8 mouse cellular contexts compared by ENCODE assay signal in the genomic region with DNA sequence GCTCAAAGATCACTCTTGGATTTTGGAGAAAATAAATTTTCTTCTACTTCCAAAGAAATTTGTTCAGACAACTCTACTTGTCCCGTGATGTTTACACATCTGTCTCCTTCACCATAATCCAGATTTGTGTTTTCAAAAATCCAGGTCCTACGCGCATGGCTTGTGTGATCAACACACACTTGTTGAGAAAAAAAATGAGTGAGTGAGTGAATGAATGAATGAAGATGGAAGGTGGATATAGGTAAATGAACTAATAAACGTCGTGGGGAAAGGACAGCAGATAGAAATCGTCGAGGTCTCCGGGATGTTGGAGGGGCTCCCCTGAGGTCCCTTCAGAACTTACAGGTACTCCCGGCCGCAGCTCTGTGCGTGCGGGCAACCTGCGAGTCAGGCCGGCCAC. TPM values are rescaled to one million over a fixed set of nuclear protein-coding genes. Genes with fewer than 3 reads are reported as not detected.
A peak's percentile ranks its signal among the peaks of the same experiment; 100 is the strongest.
DNase-seq lines count a peak whose midpoint lies in the region; ATAC-seq and TF ChIP-seq lines count a peak whose summit lies in the region.

No protein-coding gene starts in this region.

- TF ChIP-seq POLR2A in cerebellum, adult 2 months (IDR thresholded peaks at IDR 0.05; ENCODE audit: borderline replicate concordance, insufficient read depth, low read length) = no peak

- peaks cover 5% of the 10 kb centered on the region; the same call in 1 of the 2 replicates for H3K36me3 ChIP-seq in neural tube, embryonic 11.5 days (ENCODE audit: control insufficient read depth, insufficient read depth, low read length)
- peaks cover 24% of the 10 kb centered on the region for H3K36me3 ChIP-seq in liver, embryonic 11.5 days (ENCODE audit: control insufficient read depth, insufficient read depth, low read length)
- peaks cover 1% of the 10 kb centered on the region; the same call in 1 of the 2 replicates for H3K36me3 ChIP-seq in stomach, embryonic 16.5 days (ENCODE audit: control insufficient read depth, insufficient read depth, low read length)

- DNase-seq in cerebellum, adult 2 months = no peak
- DNase-seq in cerebellum, postnatal 14 days = no peak
- DNase-seq in neural tube, embryonic 11.5 days (ENCODE audit: low spot score) = no peak
- DNase-seq in neural tube, embryonic 10.5 days (ENCODE audit: extremely low spot score, low spot score) = no peak
- no peak for DNase-seq in liver, embryonic 11.5 days (ENCODE audit: low spot score)
- DNase-seq in right cerebral cortex, postnatal 36 days (ENCODE audit: low spot score in 2 of 2) = no peak
- DNase-seq in ovary, postnatal 36 days (ENCODE audit: low spot score) = no peak

- H3K27ac ChIP-seq in cerebellum, adult 2 months (ENCODE audit: insufficient read depth, low read length) = no peak overlapping the region
- H3K27ac ChIP-seq in neural tube, embryonic 11.5 days (ENCODE audit: low read depth, low read length) = peak overlapping the region; percentile 94
- H3K27ac ChIP-seq in liver, embryonic 11.5 days (ENCODE audit: low read depth, low read length) = peak overlapping the region; percentile 96
- peak overlapping the region; percentile 99 for H3K27ac ChIP-seq in stomach, embryonic 16.5 days (ENCODE audit: low read length)

- no peaks in the 10 kb centered on the region for H3K27me3 ChIP-seq in cerebellum, adult 2 months (ENCODE audit: control insufficient read depth, insufficient read depth, low read length)
- no peaks in the 10 kb centered on the region for H3K27me3 ChIP-seq in neural tube, embryonic 11.5 days (ENCODE audit: control insufficient read depth, insufficient read depth, low read length)
- no peaks in the 10 kb centered on the region for H3K27me3 ChIP-seq in liver, embryonic 11.5 days (replicated peaks; ENCODE audit: control insufficient read depth, insufficient read depth, low read length)
- no peaks in the 10 kb centered on the region for H3K27me3 ChIP-seq in stomach, embryonic 16.5 days (ENCODE audit: control insufficient read depth, insufficient read depth, low read length)

- H3K9me3 ChIP-seq in neural tube, embryonic 11.5 days (ENCODE audit: control insufficient read depth, low read length) = no peaks in the 10 kb centered on the region
- H3K9me3 ChIP-seq in liver, embryonic 11.5 days (ENCODE audit: control insufficient read depth, low read length) = no peaks in the 10 kb centered on the region
- H3K9me3 ChIP-seq in stomach, embryonic 16.5 days (replicated peaks; ENCODE audit: control insufficient read depth, low read length) = no peaks in the 10 kb centered on the region

- 0 out of 2 replicates have a peak, but pooled peaks cover 6% of the 10 kb centered on the region for H3K4me1 ChIP-seq in cerebellum, adult 2 months (ENCODE audit: control insufficient read depth, insufficient read depth, low read length)
- H3K4me1 ChIP-seq in neural tube, embryonic 11.5 days (ENCODE audit: control insufficient read depth, insufficient read depth, low read length) = peaks cover 13% of the 10 kb centered on the region
- H3K4me1 ChIP-seq in liver, embryonic 11.5 days (replicated peaks; ENCODE audit: control insufficient read depth, insufficient read depth, low read length) = peaks cover 32% of the 10 kb centered on the region
- H3K4me1 ChIP-seq in stomach, embryonic 16.5 days (ENCODE audit: control insufficient read depth, insufficient read depth, low read length) = peaks cover 29% of the 10 kb centered on the region

- no peak for ATAC-seq in neural tube, embryonic 11.5 days (ENCODE audit: insufficient read depth, low FRiP score, low TSS enrichment)
- peak; percentile 2; the same call in 1 of the 2 replicates for ATAC-seq in liver, embryonic 11.5 days (replicated peaks; ENCODE audit: low FRiP score)
- no peak for ATAC-seq in stomach, embryonic 16.5 days (ENCODE audit: insufficient read depth, low FRiP score)

- peak overlapping the region; percentile 95 for H3K4me3 ChIP-seq in cerebellum, adult 2 months (replicated peaks; ENCODE audit: insufficient read depth, low read depth, low read length)
- peak overlapping the region; percentile 90 for H3K4me3 ChIP-seq in neural tube, embryonic 11.5 days (ENCODE audit: low read depth, low read length)
- H3K4me3 ChIP-seq in liver, embryonic 11.5 days (ENCODE audit: low read depth, low read length) = peak overlapping the region; percentile 78
- peak overlapping the region; percentile 69 for H3K4me3 ChIP-seq in stomach, embryonic 16.5 days (replicated peaks; ENCODE audit: low read length)

- H3K4me2 ChIP-seq in neural tube, embryonic 11.5 days (ENCODE audit: low read depth) = peak overlapping the region; percentile 69
- peak overlapping the region; percentile 92 for H3K4me2 ChIP-seq in liver, embryonic 11.5 days
- H3K4me2 ChIP-seq in stomach, embryonic 16.5 days (ENCODE audit: low read depth, low read length) = peak overlapping the region; percentile 67

- no peak for TF ChIP-seq CTCF in cerebellum, adult 2 months (IDR thresholded peaks at IDR 0.05; ENCODE audit: borderline replicate concordance, insufficient read depth, low read depth, low read length)

- peak overlapping the region; percentile 78 for H3K9ac ChIP-seq in neural tube, embryonic 11.5 days (ENCODE audit: low read length)
- H3K9ac ChIP-seq in liver, embryonic 11.5 days (ENCODE audit: low read depth, low read length) = peak overlapping the region; percentile 88
- H3K9ac ChIP-seq in stomach, embryonic 16.5 days (ENCODE audit: low read length) = peak overlapping the region; percentile 84

- WGBS in cerebellum, adult 2 months = under 1% methylated on average over 14 of the region's 14 CpGs
- 1% methylated on average over 14 of the region's 14 CpGs for WGBS in neural tube, embryonic 11.5 days
- 2% methylated on average over 14 of the region's 14 CpGs for WGBS in liver, embryonic 11.5 days
- 1% methylated on average over 14 of the region's 14 CpGs for WGBS in stomach, embryonic 16.5 days

RNA-seq across cellular contexts. Expression of gene Ppil1, which starts 0.6 kb away (rescaled TPM):
- 25.1 and 25.3 TPM in 2 replicates for polyA plus RNA-seq in cerebellum, adult 2 months (2012; rRNA removed)
- 152 and 165 TPM in 2 replicates for polyA plus RNA-seq in neural tube, embryonic 11.5 days (2014; fragmentation: Nextera tagmentation; extraction: Ambion mirVana)
- 200 and 201 TPM in 2 replicates for polyA plus RNA-seq in liver, embryonic 11.5 days (2014; fragmentation: Nextera tagmentation; extraction: Ambion mirVana)
- polyA plus RNA-seq in stomach, embryonic 16.5 days (2015; fragmentation: Nextera tagmentation; extraction: Ambion mirVana) = 129 and 130 TPM in 2 replicates

RNA-seq across cellular contexts. Expression of gene BC004004, which starts 5.2 kb away (rescaled TPM):
- polyA plus RNA-seq in cerebellum, adult 2 months (2012; rRNA removed) = 102 and 111 TPM in 2 replicates
- polyA plus RNA-seq in neural tube, embryonic 11.5 days (2014; fragmentation: Nextera tagmentation; extraction: Ambion mirVana) = 62.2 and 69.4 TPM in 2 replicates
- polyA plus RNA-seq in liver, embryonic 11.5 days (2014; fragmentation: Nextera tagmentation; extraction: Ambion mirVana) = 70.9 and 72.7 TPM in 2 replicates
- 82.2 and 83.0 TPM in 2 replicates for polyA plus RNA-seq in stomach, embryonic 16.5 days (2015; fragmentation: Nextera tagmentation; extraction: Ambion mirVana)

RNA-seq across cellular contexts. Expression of gene Cpne5, which starts 25.4 kb away (rescaled TPM):
- polyA plus RNA-seq in cerebellum, adult 2 months (2012; rRNA removed) = 7.5 and 8.4 TPM in 2 replicates
- 3.3 and 4.4 TPM in 2 replicates for polyA plus RNA-seq in neural tube, embryonic 11.5 days (2014; fragmentation: Nextera tagmentation; extraction: Ambion mirVana)
- polyA plus RNA-seq in liver, embryonic 11.5 days (2014; fragmentation: Nextera tagmentation; extraction: Ambion mirVana) = 0.93 and 1.1 TPM in 2 replicates
- polyA plus RNA-seq in stomach, embryonic 16.5 days (2015; fragmentation: Nextera tagmentation; extraction: Ambion mirVana) = 6.9 and 7.5 TPM in 2 replicates

RNA-seq across cellular contexts. Expression of gene Pi16, which starts 54.1 kb away (rescaled TPM):
- 0.75 and 1.0 TPM in 2 replicates for polyA plus RNA-seq in cerebellum, adult 2 months (2012; rRNA removed)
- 0.23 and 0.36 TPM in 2 replicates for polyA plus RNA-seq in neural tube, embryonic 11.5 days (2014; fragmentation: Nextera tagmentation; extraction: Ambion mirVana)
- polyA plus RNA-seq in liver, embryonic 11.5 days (2014; fragmentation: Nextera tagmentation; extraction: Ambion mirVana) = 0.32 and 0.51 TPM in 2 replicates
- 1.8 and 2.6 TPM in 2 replicates for polyA plus RNA-seq in stomach, embryonic 16.5 days (2015; fragmentation: Nextera tagmentation; extraction: Ambion mirVana)
